Mouse (Mus musculus): ENCODE data around the gene Ccdc85c. TPM values are rescaled to one million over a fixed set of nuclear protein-coding genes. Genes with fewer than 3 reads are reported as not detected.

Gene Ccdc85c
- total and polyA plus RNA-seq, 3 experiments, result 14.0 to 32.4 (median 15.2) TPM

- peaks cover 0 to 32% of the 10 kb centered on the region in 2 experiments for H3K36me3 ChIP-seq (replicated peaks in 1 of 2; ENCODE audit: control insufficient read depth in 1 of 2, insufficient read depth in 1 of 2, low read length in 1 of 2)
- H3K79me2 ChIP-seq (replicated peaks; ENCODE audit: control insufficient read depth, extremely low read depth, insufficient read depth, poor library complexity, severe bottlenecking), result no peaks in the 10 kb centered on the region
- H3K27ac ChIP-seq (ENCODE audit: insufficient read depth, low read depth), result no peak overlapping the region
- peaks cover 18 to 98% of the 10 kb centered on the region in 2 experiments for H3K4me1 ChIP-seq (ENCODE audit: control insufficient read depth in 1 of 2, insufficient read depth in 2 of 2)
- TF ChIP-seq RCOR1 (conservative IDR thresholded peaks at IDR 0.05; ENCODE audit: low read depth, low read length), result no peak
- TF ChIP-seq NRF1 (IDR thresholded peaks at IDR 0.05; ENCODE audit: low read depth, low read length), result peak; percentile 44; the same call in 1 of the 2 replicates
- in situ Hi-C loops (cut with MboI; ENCODE audit: low pct_ligation_motif_present, low pct_unique_long_range_greater_than_20kb, low sequenced_read_pairs) (loop anchor here (5.0 kb wide), 1 partner anchor 33 kb away; no protein-coding TSS in a partner anchor), dilution Hi-C loops (cut with MboI; ENCODE audit: extremely low pct_ligation_motif_present, extremely low pct_unique_long_range_greater_than_20kb, low sequenced_read_pairs) (no loop called here)
- H3K27me3 ChIP-seq (replicated peaks), result no peaks in the 10 kb centered on the region
- H3K9me3 ChIP-seq (replicated peaks; ENCODE audit: low read length), result no peaks in the 10 kb centered on the region
- no peak overlapping the region for H3K9ac ChIP-seq (ENCODE audit: insufficient read depth, low read depth)
- no peak overlapping the region for H3K4me3 ChIP-seq (replicated peaks in 1 of 3; ENCODE audit: low read depth in 2 of 3, low read length in 2 of 3, poor library complexity in 1 of 3)
- H3K4me2 ChIP-seq (ENCODE audit: insufficient read depth, low read depth, poor library complexity, severe bottlenecking), result no peak overlapping the region
- no peak for DNase-seq (ENCODE audit: extremely low read depth)
Observed at GRCm38 (mm10) chr12:108239441-108239840, 35.8 kb downstream of the Ccdc85c start.

GRCm38 (mm10) chr12:108238395-108239035, 36.7 kb downstream of the Ccdc85c start:
- H3K4me2 ChIP-seq (ENCODE audit: insufficient read depth, low read depth, poor library complexity, severe bottlenecking), result no peak overlapping the region

More at GRCm38 (mm10) chr12:108238395-108239035, 36.7 kb downstream of the Ccdc85c start:
- dilution Hi-C loops (cut with MboI; ENCODE audit: extremely low pct_ligation_motif_present, extremely low pct_unique_long_range_greater_than_20kb, low sequenced_read_pairs), result no loop called here
- H3K36me3 ChIP-seq (replicated peaks in 1 of 2; ENCODE audit: control insufficient read depth in 1 of 2, insufficient read depth in 1 of 2, low read length in 1 of 2), result peaks cover 0 to 27% of the 10 kb centered on the region in 2 experiments
- H3K79me2 ChIP-seq (replicated peaks; ENCODE audit: control insufficient read depth, extremely low read depth, insufficient read depth, poor library complexity, severe bottlenecking), result no peaks in the 10 kb centered on the region
- H3K9me3 ChIP-seq (replicated peaks; ENCODE audit: low read length), result no peaks in the 10 kb centered on the region
- no peak overlapping the region for H3K27ac ChIP-seq (ENCODE audit: insufficient read depth, low read depth)
- TF ChIP-seq ETS1 (conservative IDR thresholded peaks at IDR 0.05; ENCODE audit: low read depth, low read length), result peak; percentile 82
- TF ChIP-seq NELFE (IDR thresholded peaks at IDR 0.05; ENCODE audit: low read depth, low read length), result no peak
- no peak for TF ChIP-seq GABPA (IDR thresholded peaks at IDR 0.05; ENCODE audit: insufficient replicate concordance, low read depth, low read length)
- TF ChIP-seq MAFK (IDR thresholded peaks at IDR 0.05; ENCODE audit: insufficient replicate concordance, low read length), result no peak
- no peak for TF ChIP-seq MYC (IDR thresholded peaks at IDR 0.05; ENCODE audit: low read depth, low read length)
- no peak for TF ChIP-seq TBP (conservative IDR thresholded peaks at IDR 0.05; ENCODE audit: low read depth, low read length)
- no peak for TF ChIP-seq CHD2 (IDR thresholded peaks at IDR 0.05; ENCODE audit: low read length)
- TF ChIP-seq E2F4 (IDR thresholded peaks at IDR 0.05; ENCODE audit: insufficient replicate concordance, low read depth, low read length), result no peak
- TF ChIP-seq USF1 (IDR thresholded peaks at IDR 0.05; ENCODE audit: low read depth, low read length), result peak; percentile 51
- no peak for TF ChIP-seq CHD1 (IDR thresholded peaks at IDR 0.05; ENCODE audit: low read depth, low read length)
- TF ChIP-seq ZMIZ1 (IDR thresholded peaks at IDR 0.05; ENCODE audit: low read depth, low read length), result no peak
- TF ChIP-seq NRF1 (IDR thresholded peaks at IDR 0.05; ENCODE audit: low read depth, low read length), result no peak
- peak; percentile 95 for TF ChIP-seq BHLHE40 (IDR thresholded peaks at IDR 0.05; ENCODE audit: low read depth, low read length)
- TF ChIP-seq MEF2A (IDR thresholded peaks at IDR 0.05; ENCODE audit: borderline replicate concordance, low read depth, low read length), result no peak
- TF ChIP-seq ZKSCAN1 (IDR thresholded peaks at IDR 0.05; ENCODE audit: borderline replicate concordance, low read depth, low read length), result no peak
- TF ChIP-seq JUND (conservative IDR thresholded peaks at IDR 0.05; ENCODE audit: low read depth, low read length), result no peak
- TF ChIP-seq ELF1 (IDR thresholded peaks at IDR 0.05; ENCODE audit: low read depth, low read length), result no peak
- TF ChIP-seq MXI1 (IDR thresholded peaks at IDR 0.05; ENCODE audit: low read depth, low read length), result no peak
- TF ChIP-seq TCF12 (IDR thresholded peaks at IDR 0.05; ENCODE audit: low read depth, low read length), result peak; percentile 56; the same call in 1 of the 2 replicates
- TF ChIP-seq CTCF (conservative IDR thresholded peaks at IDR 0.05 in 1 of 2, IDR thresholded peaks at IDR 0.05 in 1 of 2; ENCODE audit: low read depth in 2 of 2, low read length in 2 of 2), result no peak
- peak; percentile 46; the same call in 1 of the 2 replicates for TF ChIP-seq MAX (IDR thresholded peaks at IDR 0.05; ENCODE audit: low read length)
- H3K4me3 ChIP-seq (replicated peaks in 1 of 3; ENCODE audit: low read depth in 2 of 3, low read length in 2 of 3, poor library complexity in 1 of 3), result no peak overlapping the region
- no peaks in the 10 kb centered on the region for H3K27me3 ChIP-seq (replicated peaks)
- H3K4me1 ChIP-seq (ENCODE audit: control insufficient read depth in 1 of 2, insufficient read depth in 2 of 2), result peaks cover 18 to 98% of the 10 kb centered on the region in 2 experiments
- in situ Hi-C loops (cut with MboI; ENCODE audit: low pct_ligation_motif_present, low pct_unique_long_range_greater_than_20kb, low sequenced_read_pairs), result loop anchor here (5.0 kb wide), 1 partner anchor 34 kb away; no protein-coding TSS in a partner anchor
- H3K9ac ChIP-seq (ENCODE audit: insufficient read depth, low read depth), result no peak overlapping the region
- peak; percentile 50 for DNase-seq (ENCODE audit: extremely low read depth)

Data from CH12.LX (cell line).